Mouse (Mus musculus): ENCODE measurements at regions not wholly inside any gene's neighbourhood (a gene's known extent, or its start where the extent isn't known, plus 50 kb on each side); places are given as distances from the start of the nearest gene placed in this dataset.

DNA sequence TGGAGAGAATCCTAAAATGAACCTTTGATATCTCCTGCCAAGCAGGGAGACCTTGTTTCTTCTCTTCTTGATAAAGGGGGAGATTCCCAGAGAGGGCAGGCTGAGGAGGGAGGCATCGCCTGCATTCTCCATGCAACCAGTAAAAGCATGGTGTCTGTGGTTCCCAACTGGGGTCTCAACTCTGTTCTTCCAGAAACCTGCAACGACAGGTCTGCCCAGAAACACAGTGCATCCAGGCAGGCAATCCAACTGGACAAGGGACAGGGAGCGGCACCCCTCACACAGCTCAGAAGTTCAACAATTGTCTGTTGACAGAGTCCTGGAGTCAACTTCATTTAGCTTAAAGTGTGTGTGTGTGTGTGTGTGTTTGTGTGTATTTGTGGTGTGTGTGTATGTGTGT, 75.0 kb upstream of the Lrpprc start:
- Histone ChIP-seq H3K4me3 (no peak overlapping the region), H3K27ac (no peak overlapping the region), H3K9ac (no peak overlapping the region), H3K36me3 (no peaks in the 10 kb centered on the region), H3K4me1 (0 out of 2 replicates have a peak, but pooled peaks cover 1% of the 10 kb centered on the region), H3K27me3 (no peaks in the 10 kb centered on the region), H3K4me2 (no peak overlapping the region), H3K9me3 (no peaks in the 10 kb centered on the region)
- ATAC-seq (ENCODE audit: insufficient number of reproducible peaks, insufficient read depth, low FRiP score, low TSS enrichment, low read depth) = no peak
- WGBS = 76% methylated on average over 3 of the region's 3 CpGs

DNA sequence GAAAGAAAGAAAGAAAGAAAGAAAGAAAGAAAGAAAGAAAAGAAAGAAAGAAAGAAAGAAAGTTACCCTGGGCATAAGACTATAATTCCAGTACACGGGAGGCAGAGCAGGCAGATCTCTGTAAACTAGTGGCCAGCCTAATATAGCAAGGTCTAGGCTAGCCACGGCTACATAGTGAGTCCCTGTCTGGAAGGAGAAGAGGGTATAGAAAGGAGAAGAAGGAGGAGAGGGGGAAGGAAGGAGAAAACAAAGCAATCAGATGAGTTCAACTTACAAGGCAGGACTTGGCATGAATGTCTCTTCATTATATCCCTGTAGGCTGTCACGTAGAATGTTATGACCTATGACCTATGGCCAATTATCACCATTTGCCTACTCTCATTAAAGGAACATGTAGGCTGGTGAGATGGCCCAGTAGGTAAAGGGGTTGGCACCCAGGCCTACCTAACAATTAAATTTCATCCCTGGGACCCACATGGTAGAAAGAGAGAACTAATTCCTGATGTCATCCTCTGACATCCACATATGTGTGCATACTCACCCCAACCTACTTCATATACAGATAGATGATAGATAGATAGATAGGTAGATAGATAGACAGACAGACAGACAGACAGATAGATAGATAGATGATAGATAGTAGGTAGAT, 78.6 kb upstream of the Lrpprc start:
- H3K4me2 ChIP-seq = no peak overlapping the region
- H3K36me3 ChIP-seq = no peaks in the 10 kb centered on the region
- no peaks in the 10 kb centered on the region for H3K27me3 ChIP-seq
- H3K9me3 ChIP-seq = no peaks in the 10 kb centered on the region
- no peak overlapping the region for H3K4me3 ChIP-seq
- H3K4me1 ChIP-seq = no peaks in the 10 kb centered on the region
- no peak overlapping the region for H3K9ac ChIP-seq
- 73% methylated on average over 3 of the region's 3 CpGs for WGBS
- no peak for ATAC-seq (ENCODE audit: insufficient number of reproducible peaks, insufficient read depth, low FRiP score, low TSS enrichment, low read depth)
- H3K27ac ChIP-seq = no peak overlapping the region

DNA sequence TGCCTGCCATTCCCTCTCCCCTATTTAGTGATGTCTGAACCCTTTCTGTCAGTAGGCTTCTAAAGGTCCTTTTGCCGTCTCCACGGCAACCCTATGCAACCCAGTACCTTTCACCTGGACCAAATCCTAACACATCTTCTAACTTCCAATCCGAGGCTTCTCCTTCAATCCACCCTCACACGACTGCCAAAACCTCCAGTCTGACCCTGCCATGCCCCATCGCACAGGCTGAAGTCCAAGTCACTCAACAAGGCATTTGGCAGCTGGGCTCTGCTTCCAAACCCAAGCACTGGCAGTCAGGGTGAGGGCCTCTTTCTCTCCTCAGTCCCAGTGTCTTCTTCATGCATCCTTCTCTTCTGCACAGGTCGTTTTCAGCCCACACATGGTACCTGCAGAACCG, 83.0 kb upstream of the Lrpprc start:
- H3K27ac ChIP-seq = no peak overlapping the region
- no peak overlapping the region for H3K4me3 ChIP-seq
- WGBS = 78% methylated on average over 7 of the region's 7 CpGs
- H3K36me3 ChIP-seq = no peaks in the 10 kb centered on the region
- H3K9me3 ChIP-seq = no peaks in the 10 kb centered on the region
- H3K27me3 ChIP-seq = no peaks in the 10 kb centered on the region
- no peak overlapping the region for H3K9ac ChIP-seq
- ATAC-seq (ENCODE audit: insufficient number of reproducible peaks, insufficient read depth, low FRiP score, low TSS enrichment, low read depth) = no peak
- H3K4me1 ChIP-seq = 0 out of 2 replicates have a peak, but pooled peaks cover 4% of the 10 kb centered on the region
- H3K4me2 ChIP-seq = no peak overlapping the region

DNA sequence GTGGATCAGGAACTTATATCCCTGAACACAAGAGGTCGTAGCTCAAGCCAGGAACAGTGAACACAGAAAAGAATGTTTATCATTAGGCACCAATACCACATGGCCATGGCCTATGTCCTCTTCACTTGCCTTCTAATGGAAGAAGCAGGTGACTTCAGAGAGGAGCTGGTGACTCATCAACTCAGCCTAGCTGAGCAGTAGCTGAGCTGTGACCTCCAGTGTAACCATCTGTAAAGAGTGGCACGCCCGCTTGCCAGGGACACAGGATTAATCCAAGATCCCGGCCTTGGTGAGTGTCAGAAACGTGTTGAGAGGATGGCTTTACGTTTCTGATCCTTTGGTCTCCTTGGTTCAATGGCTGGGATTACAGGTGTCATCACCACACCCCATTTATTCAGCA, 82.0 kb upstream of the Ppm1b start:
- 75% methylated on average over 6 of the region's 6 CpGs for WGBS
- Histone ChIP-seq H3K9me3 (no peaks in the 10 kb centered on the region), H3K9ac (no peak overlapping the region), H3K4me3 (no peak overlapping the region), H3K36me3 (no peaks in the 10 kb centered on the region), H3K27ac (no peak overlapping the region), H3K4me2 (no peak overlapping the region), H3K4me1 (0 out of 2 replicates have a peak, but pooled peaks cover 4% of the 10 kb centered on the region), H3K27me3 (no peaks in the 10 kb centered on the region)
- no peak for ATAC-seq (ENCODE audit: insufficient number of reproducible peaks, insufficient read depth, low FRiP score, low TSS enrichment, low read depth)

DNA sequence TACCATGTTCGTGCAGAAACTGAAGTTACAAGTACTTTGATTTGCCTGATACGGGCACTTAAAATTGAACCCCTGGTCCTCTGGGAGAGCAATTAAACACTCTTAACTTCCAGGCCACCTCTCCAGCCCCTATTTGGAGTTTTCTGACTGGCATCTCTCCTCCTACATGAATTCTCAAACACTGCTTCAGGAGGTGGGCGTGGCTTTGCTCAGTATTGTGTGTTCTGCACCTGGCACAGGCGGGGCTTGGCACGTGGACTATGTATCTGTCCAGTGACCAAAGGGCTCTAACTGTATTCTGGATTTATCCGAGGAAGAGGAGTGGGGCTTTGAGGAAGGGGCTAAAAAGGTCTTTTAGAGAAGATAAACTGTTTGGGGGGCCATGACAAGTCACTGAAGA, 81.5 kb upstream of the Ppm1b start:
- Histone ChIP-seq H3K9me3 (no peaks in the 10 kb centered on the region), H3K27ac (no peak overlapping the region), H3K27me3 (no peaks in the 10 kb centered on the region), H3K4me2 (no peak overlapping the region), H3K4me3 (no peak overlapping the region), H3K4me1 (0 out of 2 replicates have a peak, but pooled peaks cover 4% of the 10 kb centered on the region), H3K36me3 (no peaks in the 10 kb centered on the region), H3K9ac (no peak overlapping the region)
- WGBS = 74% methylated on average over 6 of the region's 6 CpGs
- no peak for ATAC-seq (ENCODE audit: insufficient number of reproducible peaks, insufficient read depth, low FRiP score, low TSS enrichment, low read depth)

DNA sequence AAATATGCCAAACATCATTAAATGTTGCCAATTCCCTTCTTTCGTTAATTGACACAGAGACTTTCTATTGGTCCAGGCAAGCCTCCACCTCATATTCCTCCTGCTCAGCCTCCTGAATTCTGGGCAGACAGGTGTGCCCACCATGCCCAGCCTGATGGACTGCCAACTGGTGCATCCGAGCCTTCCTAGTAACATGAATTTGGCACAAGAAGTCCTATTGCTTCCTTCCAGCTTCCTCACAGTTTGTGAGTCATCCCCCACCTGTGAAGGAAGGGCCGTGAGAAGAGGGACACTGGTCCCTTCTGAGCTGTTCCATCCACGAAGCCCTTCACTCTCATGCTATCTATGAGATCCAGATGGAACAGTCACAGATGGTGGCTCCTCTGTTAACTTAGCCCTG, 80.5 kb upstream of the Ppm1b start:
- H3K4me1 ChIP-seq = 0 out of 2 replicates have a peak, but pooled peaks cover 4% of the 10 kb centered on the region
- whole genome bisulfite sequencing = 82% methylated on average over 4 of the region's 4 CpGs
- H3K27me3 ChIP-seq = no peaks in the 10 kb centered on the region
- H3K9me3 ChIP-seq = no peaks in the 10 kb centered on the region
- no peak for ATAC-seq (ENCODE audit: insufficient number of reproducible peaks, insufficient read depth, low FRiP score, low TSS enrichment, low read depth)
- no peak overlapping the region for H3K4me2 ChIP-seq
- H3K4me3 ChIP-seq = no peak overlapping the region
- no peaks in the 10 kb centered on the region for H3K36me3 ChIP-seq
- H3K9ac ChIP-seq = no peak overlapping the region
- no peak overlapping the region for H3K27ac ChIP-seq

DNA sequence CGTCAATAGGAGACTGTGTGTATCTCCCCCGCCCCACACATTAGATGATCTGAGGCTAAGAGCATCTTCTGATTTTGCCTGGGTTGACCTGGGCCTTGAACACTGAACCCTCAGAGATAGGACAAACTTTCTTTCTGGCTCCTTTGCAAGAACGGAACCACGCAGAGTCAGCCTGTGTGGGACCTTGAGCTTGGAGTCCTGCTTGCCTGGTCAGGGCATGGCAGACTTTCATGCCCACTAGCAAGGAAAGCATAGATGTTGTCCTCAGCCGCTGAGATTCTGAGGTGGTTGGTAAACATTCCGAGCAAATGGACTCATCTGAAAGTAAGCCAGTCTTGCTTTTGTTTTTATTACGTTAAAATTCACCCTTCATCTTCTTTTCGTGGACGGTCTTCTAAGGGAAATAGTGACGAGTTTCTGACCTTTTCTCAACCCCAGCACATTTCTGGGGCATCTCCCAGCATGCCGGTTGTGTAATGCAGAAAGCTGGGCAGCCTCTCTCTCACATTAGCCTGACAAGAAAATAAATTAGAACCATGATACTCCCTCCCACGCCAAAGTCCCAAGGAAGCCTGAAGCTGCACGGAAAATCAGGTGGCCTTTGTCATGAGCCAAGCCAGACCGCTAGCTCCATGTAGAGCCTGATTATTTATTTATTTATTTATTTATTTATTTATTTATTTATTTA, 79.2 kb upstream of the Ppm1b start:
- no peak for ATAC-seq (ENCODE audit: insufficient number of reproducible peaks, insufficient read depth, low FRiP score, low TSS enrichment, low read depth)

DNA sequence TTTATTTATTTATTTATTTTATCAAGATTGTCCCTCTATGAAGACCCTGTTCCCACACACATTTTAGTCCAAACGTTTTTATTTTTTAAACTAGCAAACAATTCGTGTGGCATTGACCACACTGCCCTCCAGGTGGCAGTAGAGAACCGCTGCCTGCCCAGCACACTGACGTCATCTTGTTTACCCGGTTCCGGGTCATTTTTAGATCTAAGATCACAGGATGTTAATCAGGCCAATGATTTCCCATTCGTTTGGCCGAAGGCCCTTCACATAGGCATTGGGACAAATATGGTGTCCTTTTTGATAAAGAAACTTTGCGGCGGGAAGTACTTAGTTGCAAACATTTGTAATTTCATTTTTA, 78.7 kb upstream of the Ppm1b start:
- no peak for ATAC-seq (ENCODE audit: insufficient number of reproducible peaks, insufficient read depth, low FRiP score, low TSS enrichment, low read depth)
- no peaks in the 10 kb centered on the region for H3K9me3 ChIP-seq
- no peaks in the 10 kb centered on the region for H3K27me3 ChIP-seq
- no peaks in the 10 kb centered on the region for H3K36me3 ChIP-seq
- H3K9ac ChIP-seq = 0 out of 2 replicates have a peak overlapping the region, but pooled peaks have one; percentile 7
- peak overlapping the region; percentile 29 for H3K4me3 ChIP-seq
- 15% methylated on average over 10 of the region's 10 CpGs for WGBS
- 0 out of 2 replicates have a peak, but pooled peaks cover 4% of the 10 kb centered on the region for H3K4me1 ChIP-seq
- peak overlapping the region; percentile 51 for H3K4me2 ChIP-seq
- no peak overlapping the region for H3K27ac ChIP-seq

More for the DNA sequence above, 79.2 kb upstream of the Ppm1b start:
- H3K4me3 ChIP-seq = no peak overlapping the region
- no peak overlapping the region for H3K27ac ChIP-seq
- H3K9ac ChIP-seq = no peak overlapping the region
- 79% methylated on average over 14 of the region's 14 CpGs for WGBS
- H3K4me1 ChIP-seq = 0 out of 2 replicates have a peak, but pooled peaks cover 4% of the 10 kb centered on the region
- H3K4me2 ChIP-seq = no peak overlapping the region
- no peaks in the 10 kb centered on the region for H3K9me3 ChIP-seq
- no peaks in the 10 kb centered on the region for H3K36me3 ChIP-seq
- no peaks in the 10 kb centered on the region for H3K27me3 ChIP-seq

DNA sequence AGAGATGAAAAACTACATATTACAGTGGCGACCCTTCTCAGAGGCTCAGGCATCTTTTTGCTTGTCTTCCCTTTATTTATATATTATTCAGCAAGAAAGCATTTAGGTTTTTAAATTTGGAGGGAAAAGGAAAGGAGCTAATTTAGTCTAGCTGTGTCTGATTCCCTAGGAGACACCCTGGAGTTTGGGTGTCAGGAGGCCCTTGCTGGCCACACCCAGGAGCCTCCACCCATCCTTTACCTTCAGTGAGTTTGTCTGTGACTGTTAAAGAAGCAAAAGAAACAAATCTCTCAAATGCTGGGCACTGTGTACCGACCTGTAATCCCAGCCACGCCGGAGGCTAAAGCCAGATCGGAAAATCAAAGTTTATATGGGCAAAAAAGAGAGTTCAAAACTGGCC, 78.2 kb upstream of the Ppm1b start:
- Histone ChIP-seq H3K4me1 (0 out of 2 replicates have a peak, but pooled peaks cover 4% of the 10 kb centered on the region), H3K4me3 (peak overlapping the region; percentile 29; the same call in 1 of the 2 replicates), H3K27me3 (no peaks in the 10 kb centered on the region), H3K4me2 (peak overlapping the region; percentile 51), H3K9ac (no peak overlapping the region), H3K36me3 (no peaks in the 10 kb centered on the region), H3K27ac (no peak overlapping the region), H3K9me3 (no peaks in the 10 kb centered on the region)
- 82% methylated on average over 5 of the region's 5 CpGs for WGBS
- ATAC-seq (ENCODE audit: insufficient number of reproducible peaks, insufficient read depth, low FRiP score, low TSS enrichment, low read depth) = no peak

DNA sequence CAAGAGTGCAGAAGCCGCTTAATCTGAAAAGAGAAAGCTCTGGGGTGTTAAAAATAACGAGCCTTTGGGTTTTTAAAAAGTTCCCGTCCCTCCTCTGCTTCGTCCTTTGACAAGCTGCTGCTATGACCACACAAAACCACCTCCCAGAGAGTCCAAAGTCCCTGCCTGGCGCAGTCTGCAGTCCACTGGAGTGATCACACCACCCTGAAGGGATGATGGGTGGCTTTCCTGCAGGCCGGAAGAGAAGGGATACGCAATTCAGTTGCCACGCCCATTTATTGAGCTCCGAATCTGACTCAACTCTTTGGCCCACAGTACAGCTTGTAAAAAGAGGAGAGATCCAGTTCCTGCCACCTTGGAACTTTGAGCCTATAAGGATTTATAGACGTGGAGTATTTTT, 77.4 kb upstream of the Ppm1b start:
- H3K4me3 ChIP-seq = no peak overlapping the region
- WGBS = 86% methylated on average over 10 of the region's 10 CpGs

DNA sequence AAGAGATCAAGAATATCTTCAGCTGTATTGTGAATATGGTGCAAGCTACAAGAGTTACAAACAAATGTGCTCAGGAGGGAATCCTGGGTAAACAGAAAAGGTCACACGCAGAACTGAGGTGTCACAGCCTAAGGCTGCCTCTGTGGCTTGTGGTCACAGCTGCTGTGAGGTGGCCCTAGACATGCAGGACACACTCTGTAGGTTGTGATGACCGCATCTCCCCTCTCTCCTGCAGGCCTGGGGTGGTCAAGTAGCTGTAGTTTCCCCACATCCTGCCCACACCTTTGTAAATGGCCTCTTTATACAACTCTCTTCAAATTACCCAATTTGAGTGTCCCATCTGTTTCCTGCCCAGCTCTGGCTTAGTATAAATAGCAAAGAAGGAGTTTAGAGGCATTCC, 75.6 kb upstream of the Ppm1b start:
- no peak overlapping the region for H3K27ac ChIP-seq
- no peak overlapping the region for H3K4me2 ChIP-seq
- WGBS = 71% methylated on average over 2 of the region's 2 CpGs
- 0 out of 2 replicates have a peak, but pooled peaks cover 4% of the 10 kb centered on the region for H3K4me1 ChIP-seq
- no peak overlapping the region for H3K9ac ChIP-seq
- no peaks in the 10 kb centered on the region for H3K36me3 ChIP-seq
- H3K4me3 ChIP-seq = no peak overlapping the region
- no peaks in the 10 kb centered on the region for H3K27me3 ChIP-seq
- H3K9me3 ChIP-seq = no peaks in the 10 kb centered on the region
- no peak for ATAC-seq (ENCODE audit: insufficient number of reproducible peaks, insufficient read depth, low FRiP score, low TSS enrichment, low read depth)

More for the DNA sequence above, 77.4 kb upstream of the Ppm1b start:
- Histone ChIP-seq H3K9ac (no peak overlapping the region), H3K4me2 (no peak overlapping the region), H3K4me1 (0 out of 2 replicates have a peak, but pooled peaks cover 4% of the 10 kb centered on the region), H3K36me3 (no peaks in the 10 kb centered on the region), H3K9me3 (no peaks in the 10 kb centered on the region), H3K27me3 (no peaks in the 10 kb centered on the region), H3K27ac (no peak overlapping the region)
- no peak for ATAC-seq (ENCODE audit: insufficient number of reproducible peaks, insufficient read depth, low FRiP score, low TSS enrichment, low read depth)

DNA sequence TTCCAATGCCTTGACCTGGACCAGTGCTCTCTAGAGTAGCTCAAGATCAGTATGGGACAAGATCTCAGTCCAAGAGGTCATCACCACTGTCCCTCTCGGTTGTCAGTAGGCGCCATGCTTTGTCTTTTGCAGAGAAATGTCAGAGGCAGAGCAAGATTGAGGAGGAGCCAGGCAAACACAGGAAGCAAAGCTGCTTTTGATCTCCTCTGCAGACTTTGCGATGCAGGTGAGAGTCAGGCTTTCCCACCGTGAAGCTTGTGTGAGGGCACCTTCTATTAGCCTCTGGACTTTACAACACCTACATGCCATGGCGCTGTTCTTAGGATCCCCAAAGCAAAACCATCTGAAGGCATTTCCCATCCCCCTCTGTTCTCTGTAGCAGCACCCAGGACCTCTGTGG, 68.0 kb upstream of the Ppm1b start:
- H3K27ac ChIP-seq = no peak overlapping the region
- no peaks in the 10 kb centered on the region for H3K27me3 ChIP-seq
- 89% methylated on average over 5 of the region's 5 CpGs for WGBS
- ATAC-seq (ENCODE audit: insufficient number of reproducible peaks, insufficient read depth, low FRiP score, low TSS enrichment, low read depth) = no peak
- H3K9me3 ChIP-seq = no peaks in the 10 kb centered on the region
- H3K36me3 ChIP-seq = no peaks in the 10 kb centered on the region
- H3K4me2 ChIP-seq = no peak overlapping the region
- no peaks in the 10 kb centered on the region; the same call in 1 of the 2 replicates for H3K4me1 ChIP-seq
- no peak overlapping the region for H3K9ac ChIP-seq
- H3K4me3 ChIP-seq = no peak overlapping the region
